Mouse (Mus musculus) embryonic facial prominence, embryonic 10.5 days (tissue): ENCODE results near the gene Catsperd. TPM values are rescaled to one million over a fixed set of nuclear protein-coding genes. Genes with fewer than 3 reads are reported as not detected.
"Not testable (repeated sequence)": the region's sequence is repeated elsewhere in the genome, so short reads cannot be mapped to it uniquely, and the experiment has no call there.

ENCODE experiments used
- DNase-seq: peaks from one replicate; pipeline ENCODE4 v3.0.0-alpha.2; 2017; ENCODE audit warnings: low spot score
- H3K27ac ChIP-seq: fragments of 300-500 bp; sonication (generic); replicated peaks from 2 replicates; pipeline ENCODE4 v1.5.1; 2016; ENCODE audit warnings: mild to moderate bottlenecking
- H3K27me3 ChIP-seq: fragments of 300-500 bp; sonication (generic); replicated peaks from 2 replicates; pipeline ENCODE4 v1.6.1; 2016; ENCODE audit warnings: low read depth, mild to moderate bottlenecking; ENCODE audit not compliant: poor library complexity, severe bottlenecking
- H3K36me3 ChIP-seq: fragments of 300-500 bp; sonication (generic); replicated peaks from 2 replicates; pipeline ENCODE4 v1.6.1; 2016; ENCODE audit warnings: mild to moderate bottlenecking, moderate library complexity
- H3K4me1 ChIP-seq: fragments of 300-500 bp; sonication (generic); 2 replicates; pipeline ENCODE4 v1.6.1; 2016
- H3K4me3 ChIP-seq: fragments of 300-500 bp; sonication (generic); 2 replicates; pipeline ENCODE4 v1.5.1; 2016; ENCODE audit warnings: mild to moderate bottlenecking, moderate library complexity
- H3K9me3 ChIP-seq: fragments of 300-500 bp; sonication (generic); 2 replicates; pipeline ENCODE4 v1.6.1; 2016; ENCODE audit warnings: mild to moderate bottlenecking
- WGBS: fragments of 180-500 bp; shearing (Covaris S2); methylation state at CpG from one replicate; pipeline ENCODE4 v1.1.7; 2016; 5-methylcytosine and 5-hydroxymethylcytosine counted together
- polyA plus RNA-seq: library from polyadenylated mRNA; unstranded; fragments of >200 nt; fragmentation: Nextera tagmentation; extraction: Ambion mirVana; gene quantifications from 2 replicates; pipeline ENCODE4 v1.2.1, GENCODE M21; 2016

The Catsperd gene
- polyA plus RNA-seq, 1 experiment from 2014 or later = 0.77 TPM

DNA sequence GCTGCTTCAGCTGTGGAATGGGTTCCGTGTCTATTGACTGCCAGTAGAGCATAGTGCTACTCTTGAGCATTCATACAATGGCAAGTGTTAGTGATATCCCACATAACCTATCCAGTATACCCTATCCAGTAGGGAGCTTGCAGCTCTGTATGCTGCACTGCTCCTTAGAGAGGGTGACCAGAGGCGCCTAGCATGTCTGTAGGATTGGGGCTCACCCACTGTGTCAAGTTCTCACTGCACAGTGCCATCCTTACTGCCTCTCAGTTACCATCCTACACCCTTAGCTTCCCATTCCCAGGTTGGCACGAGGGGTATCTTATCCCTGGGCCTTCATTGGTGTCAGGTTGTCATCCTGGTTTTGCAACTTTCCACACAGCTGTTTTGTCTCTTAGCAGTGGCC, 23.5 kb upstream of the Catsperd start:
- no peaks in the 10 kb centered on the region for H3K27me3 ChIP-seq
- no peak overlapping the region for H3K27ac ChIP-seq
- no peaks in the 10 kb centered on the region for H3K9me3 ChIP-seq
- H3K4me3 ChIP-seq = no peak overlapping the region
- peaks cover 17% of the 10 kb centered on the region for H3K4me1 ChIP-seq
- DNase-seq = no peak
- WGBS = 94% methylated on average over 3 of the region's 3 CpGs
- peaks cover 88% of the 10 kb centered on the region for H3K36me3 ChIP-seq

DNA sequence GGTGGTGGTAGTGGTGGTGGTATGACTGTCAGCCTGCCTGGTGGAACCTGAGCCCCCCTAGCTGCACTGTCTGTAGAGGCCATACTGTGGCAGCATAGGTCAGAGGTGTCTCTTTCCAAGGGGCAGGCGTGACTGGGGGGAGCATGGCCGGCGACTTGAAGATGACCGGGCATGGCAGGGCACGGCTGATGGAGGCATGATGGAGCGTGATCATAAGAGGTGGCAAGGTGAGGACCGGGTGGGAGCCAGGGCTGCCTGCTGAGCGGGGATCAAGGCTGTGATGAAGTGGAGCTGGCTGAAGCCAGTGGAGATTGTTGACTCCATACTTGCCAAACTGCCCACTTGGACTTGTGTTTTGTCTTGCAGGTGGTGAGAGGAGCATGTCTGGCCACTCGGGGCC, 22.5 kb upstream of the Catsperd start:
- H3K4me3 ChIP-seq = no peak overlapping the region
- peaks cover 23% of the 10 kb centered on the region for H3K4me1 ChIP-seq
- 91% methylated on average over 9 of the region's 9 CpGs for WGBS
- H3K27me3 ChIP-seq = no peaks in the 10 kb centered on the region
- DNase-seq = no peak
- H3K27ac ChIP-seq = no peak overlapping the region
- H3K36me3 ChIP-seq = peaks cover 78% of the 10 kb centered on the region
- no peaks in the 10 kb centered on the region for H3K9me3 ChIP-seq

GRCm38 (mm10) chr17:56607521-56608062, 20.4 kb upstream of the Catsperd start:
- Histone ChIP-seq H3K4me3 (peak overlapping the region; percentile 23; the same call in 1 of the 2 replicates), H3K27me3 (no peaks in the 10 kb centered on the region), H3K27ac (no peak overlapping the region), H3K9me3 (no peaks in the 10 kb centered on the region), H3K36me3 (peaks cover 56% of the 10 kb centered on the region), H3K4me1 (peaks cover 39% of the 10 kb centered on the region)
- WGBS = 81% methylated on average over 3 of the region's 3 CpGs
- no peak for DNase-seq

GRCm38 (mm10) chr17:56608699-56609098, 19.2 kb upstream of the Catsperd start:
- H3K4me3 ChIP-seq = peak overlapping the region; percentile 76
- peaks cover 45% of the 10 kb centered on the region for H3K36me3 ChIP-seq
- no peaks in the 10 kb centered on the region for H3K9me3 ChIP-seq
- no peaks in the 10 kb centered on the region for H3K27me3 ChIP-seq
- H3K4me1 ChIP-seq = peaks cover 39% of the 10 kb centered on the region
- DNase-seq = no peak
- 60% methylated on average over 5 of the region's 5 CpGs for WGBS
- H3K27ac ChIP-seq = peak overlapping the region; percentile 88

DNA sequence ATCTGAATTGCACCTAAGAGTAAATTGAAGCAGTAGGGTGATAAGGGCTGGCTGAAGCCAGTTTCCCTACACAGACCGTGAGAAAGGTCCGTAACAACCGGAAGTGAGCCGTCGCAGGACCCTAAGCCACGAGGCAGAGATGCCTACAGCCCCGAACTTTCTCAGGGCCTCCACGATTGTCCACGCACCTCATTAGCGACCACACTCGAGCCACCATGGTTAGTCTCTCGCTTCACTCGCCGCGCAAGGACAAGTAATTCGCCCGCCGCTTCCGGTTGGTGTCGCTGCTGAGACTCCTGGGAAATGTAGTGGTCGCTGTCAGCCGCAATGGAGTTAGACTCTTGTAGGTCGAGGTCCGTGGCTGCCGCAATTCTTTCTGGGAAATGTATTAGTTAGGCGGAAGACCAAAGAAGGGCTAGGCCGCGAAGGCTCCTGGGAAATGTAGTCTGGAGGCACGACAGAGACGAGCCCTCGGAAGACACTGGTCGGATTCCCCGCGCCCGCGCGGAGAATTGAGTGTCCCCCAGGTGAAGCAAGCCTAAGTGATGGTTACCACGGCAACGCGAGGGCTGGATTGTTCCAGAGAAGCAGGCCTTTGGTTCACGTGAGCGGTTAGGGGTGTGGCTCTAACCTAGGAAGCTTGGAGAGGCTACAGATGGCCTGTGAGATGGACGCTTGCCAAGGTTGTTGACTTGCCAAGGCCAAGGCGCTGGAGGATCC, 18.3 kb upstream of the Catsperd start, which contains the start of gene 2410015M20Rik:
Gene 2410015M20Rik, minus strand, starts transcription at position 320 of the 720 bp plus-strand sequence.
- H3K9me3 ChIP-seq = no peaks in the 10 kb centered on the region
- peak within 1 kb of the TSS; percentile 88 for H3K27ac ChIP-seq

DNA sequence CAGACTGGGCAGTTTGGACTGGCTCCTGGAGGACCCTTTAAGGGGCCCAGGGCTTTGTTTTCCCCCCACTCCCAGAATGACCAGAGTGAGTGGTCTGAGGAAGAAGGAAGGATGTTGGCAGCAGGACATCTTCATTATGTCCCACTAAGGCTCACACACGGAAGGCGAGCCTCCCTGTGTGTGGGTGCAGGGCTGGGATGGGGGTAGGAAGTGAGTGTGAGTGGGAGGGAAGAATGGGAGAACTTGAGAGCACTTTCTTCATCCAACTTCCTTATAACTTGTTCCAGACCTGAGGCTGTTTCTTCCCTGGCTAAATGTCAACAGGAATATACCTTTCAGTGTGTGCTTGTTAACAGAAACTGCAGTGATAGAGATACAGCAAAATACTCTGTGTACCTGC, 16.6 kb upstream of the Catsperd start:
- no peak for DNase-seq
- H3K4me3 ChIP-seq = peak overlapping the region; percentile 76; the same call in 1 of the 2 replicates
- H3K4me1 ChIP-seq = peaks cover 61% of the 10 kb centered on the region
- H3K9me3 ChIP-seq = no peaks in the 10 kb centered on the region
- peaks cover 43% of the 10 kb centered on the region for H3K36me3 ChIP-seq
- H3K27me3 ChIP-seq = no peaks in the 10 kb centered on the region
- 67% methylated on average over 2 of the region's 2 CpGs for WGBS
- 0 out of 2 replicates have a peak overlapping the region, but pooled peaks have one; percentile 66 for H3K27ac ChIP-seq

More for the DNA sequence above, 18.3 kb upstream of the Catsperd start, which contains the start of gene 2410015M20Rik:
- H3K36me3 ChIP-seq = peaks cover 43% of the 10 kb centered on the region
- DNase-seq = peak; percentile 93
- H3K27me3 ChIP-seq = no peaks in the 10 kb centered on the region
- under 1% methylated on average over 44 of the region's 44 CpGs for WGBS
- peak within 1 kb of the TSS; percentile 76 for H3K4me3 ChIP-seq
- H3K4me1 ChIP-seq = peaks cover 46% of the 10 kb centered on the region

GRCm38 (mm10) chr17:56611861-56612564, 15.9 kb upstream of the Catsperd start:
- Histone ChIP-seq H3K36me3 (peaks cover 43% of the 10 kb centered on the region), H3K9me3 (no peaks in the 10 kb centered on the region), H3K4me1 (peaks cover 61% of the 10 kb centered on the region), H3K4me3 (peak overlapping the region; percentile 76), H3K27ac (peak overlapping the region; percentile 66), H3K27me3 (no peaks in the 10 kb centered on the region)
- WGBS = 12% methylated on average over 14 of the region's 14 CpGs
- DNase-seq = peak; percentile 68

DNA sequence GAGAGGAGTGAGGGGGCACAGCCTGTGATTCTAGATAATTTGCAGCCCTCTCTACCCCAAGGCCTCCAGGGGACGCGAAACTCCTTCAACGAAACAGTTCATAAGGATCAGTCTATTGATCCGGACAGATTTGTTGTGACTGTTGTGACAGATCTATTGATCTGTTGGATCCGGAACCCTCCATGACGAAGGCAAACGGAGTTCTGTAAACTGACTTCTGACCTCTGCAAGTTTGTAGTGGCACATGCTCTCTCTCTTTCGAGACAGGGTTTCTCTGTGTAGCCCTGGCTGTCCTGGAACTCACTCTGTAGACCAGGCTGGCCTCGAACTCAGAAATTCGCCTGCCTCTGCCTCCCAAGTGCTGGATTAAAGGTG, 15.4 kb upstream of the Catsperd start:
- DNase-seq, H3K9me3 ChIP-seq, H3K27me3 ChIP-seq: not testable (repeated sequence)
- peaks cover 59% of the 10 kb centered on the region for H3K4me1 ChIP-seq
- peak overlapping the region; percentile 76; the same call in 1 of the 2 replicates for H3K4me3 ChIP-seq
- H3K27ac ChIP-seq = peak overlapping the region; percentile 66; the same call in 1 of the 2 replicates
- 73% methylated on average over 10 of the region's 10 CpGs for WGBS
- peaks cover 43% of the 10 kb centered on the region for H3K36me3 ChIP-seq

DNA sequence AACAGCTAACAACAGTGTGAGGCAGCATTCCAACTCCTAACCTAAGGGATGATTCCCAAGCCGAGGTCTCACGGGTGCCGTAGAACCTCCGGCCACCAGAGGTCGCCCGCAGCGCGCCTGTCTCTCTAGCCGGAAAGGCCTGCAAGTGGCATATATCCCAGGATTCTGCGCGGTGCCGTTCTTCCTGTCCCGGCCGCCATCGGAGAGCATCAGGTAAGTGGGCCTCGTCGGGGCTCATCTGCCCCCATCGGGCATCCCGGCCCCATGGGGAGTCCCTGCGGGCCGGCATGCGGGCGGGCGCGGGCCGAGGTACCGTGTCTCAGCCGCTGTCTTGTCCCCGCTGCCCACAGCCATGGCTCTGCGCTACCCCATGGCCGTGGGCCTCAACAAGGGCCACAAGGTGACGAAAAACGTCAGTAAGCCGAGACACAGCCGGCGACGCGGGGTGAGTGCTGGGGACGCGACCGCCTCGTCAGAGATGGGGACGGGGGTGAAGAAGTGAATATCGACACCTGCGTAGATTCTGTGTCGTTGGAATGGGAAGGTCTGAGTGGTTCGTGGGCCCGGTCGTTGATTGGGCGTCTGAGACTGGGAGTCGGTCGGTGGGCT, 14.6 kb upstream of the Catsperd start, which contains the start of gene Rpl36:
Gene Rpl36, plus strand, starts transcription at position 181 of the 609 bp plus-strand sequence.
- peak; percentile 96 for DNase-seq
- Histone ChIP-seq H3K27me3 (no peaks in the 10 kb centered on the region), H3K4me3 (peak within 1 kb of the TSS; percentile 87), H3K27ac (peak within 1 kb of the TSS; percentile 97), H3K36me3 (peaks cover 44% of the 10 kb centered on the region), H3K9me3 (no peaks in the 10 kb centered on the region), H3K4me1 (peaks cover 53% of the 10 kb centered on the region)
- WGBS = under 1% methylated on average over 52 of the region's 52 CpGs

DNA sequence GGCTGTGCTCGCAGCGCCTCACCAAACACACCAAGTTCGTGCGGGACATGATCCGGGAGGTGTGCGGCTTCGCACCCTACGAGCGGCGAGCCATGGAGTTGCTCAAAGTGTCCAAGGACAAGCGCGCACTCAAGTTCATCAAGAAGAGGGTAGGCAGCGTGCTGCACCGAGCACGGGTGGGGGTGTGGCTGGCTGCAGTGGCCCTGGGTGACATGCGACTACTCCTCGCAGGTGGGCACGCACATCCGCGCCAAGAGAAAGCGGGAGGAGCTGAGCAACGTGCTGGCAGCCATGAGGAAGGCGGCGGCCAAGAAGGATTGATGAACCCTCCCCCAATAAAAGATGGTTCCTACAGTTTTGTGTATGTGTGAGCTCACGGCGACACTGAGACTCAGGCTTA, 14.1 kb upstream of the Catsperd start:
- not testable (repeated sequence) for H3K27me3 ChIP-seq, H3K9me3 ChIP-seq
- Histone ChIP-seq H3K4me3 (peak overlapping the region; percentile 87), H3K36me3 (peaks cover 50% of the 10 kb centered on the region), H3K4me1 (peaks cover 47% of the 10 kb centered on the region), H3K27ac (peak overlapping the region; percentile 97)
- peak; percentile 48 for DNase-seq
- under 1% methylated on average over 26 of the region's 26 CpGs for WGBS

DNA sequence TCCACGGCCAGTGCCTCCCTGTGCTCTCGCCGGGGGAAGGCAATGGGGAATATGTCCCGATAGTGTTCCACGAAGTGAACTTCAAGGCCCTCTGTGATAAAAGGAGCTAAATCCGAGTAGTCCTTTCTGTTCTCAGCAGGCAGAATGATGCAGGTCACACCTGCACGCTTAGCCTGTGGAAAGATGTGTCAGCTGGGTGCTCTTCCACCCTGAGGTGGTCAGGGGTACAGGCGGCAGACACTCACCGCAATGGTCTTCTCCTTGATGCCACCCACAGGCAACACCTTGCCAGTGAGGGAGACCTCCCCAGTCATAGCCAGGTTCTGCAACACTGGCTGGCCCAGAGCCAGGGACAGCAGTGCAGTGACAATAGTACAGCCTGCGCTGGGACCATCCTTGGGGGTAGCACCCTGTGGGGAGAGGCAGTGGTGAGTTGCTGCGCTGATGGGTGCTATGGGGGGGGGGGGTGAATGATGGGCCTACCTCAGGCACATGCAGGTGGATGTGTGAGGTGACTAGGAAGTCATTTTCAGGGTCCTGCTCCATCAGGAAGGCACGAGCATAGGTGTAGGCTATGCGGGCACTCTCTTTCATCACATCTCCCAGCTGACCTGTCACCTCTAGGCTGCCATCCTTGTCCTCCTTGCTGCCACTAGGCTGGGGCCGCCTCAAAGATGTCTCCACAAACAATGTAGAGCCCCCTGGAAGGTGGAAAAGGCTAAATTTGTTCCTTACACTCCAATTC, 13.4 kb upstream of the Catsperd start:
- peaks cover 56% of the 10 kb centered on the region for H3K36me3 ChIP-seq
- peak overlapping the region; percentile 97 for H3K27ac ChIP-seq
- 33% methylated on average over 14 of the region's 14 CpGs for WGBS
- H3K4me1 ChIP-seq = peaks cover 43% of the 10 kb centered on the region
- DNase-seq = no peak
- H3K4me3 ChIP-seq = peak overlapping the region; percentile 87
- H3K27me3 ChIP-seq = no peaks in the 10 kb centered on the region
- H3K9me3 ChIP-seq = no peaks in the 10 kb centered on the region
